Mouse (Mus musculus) megakaryocyte, embryonic 14.5 days (primary cell): ENCODE measurements around the gene Chrna1. TPM values are rescaled to one million over a fixed set of nuclear protein-coding genes. Genes with fewer than 3 reads are reported as not detected.

Source experiments
- H3K27me3 ChIP-seq: replicated peaks from 2 replicates; pipeline ENCODE3; 2012; ENCODE audit warnings: inconsistent platforms
- H3K36me3 ChIP-seq: replicated peaks from 2 replicates; pipeline ENCODE3; 2012; ENCODE audit warnings: low read length, inconsistent platforms, mixed read lengths
- H3K4me1 ChIP-seq: 2 replicates; pipeline ENCODE4 v1.6.1; 2012; ENCODE audit warnings: inconsistent platforms
- H3K4me3 ChIP-seq: replicated peaks from 2 replicates; pipeline ENCODE3; 2012; ENCODE audit warnings: moderate library complexity, mild to moderate bottlenecking, inconsistent platforms
- H3K9me3 ChIP-seq: 2 replicates; pipeline ENCODE4 v1.6.1; 2012; ENCODE audit warnings: inconsistent platforms
- FLI1 ChIP-seq: IDR thresholded peaks from 2 replicates; pipeline ENCODE4 v1.6.1; 2012; ENCODE audit warnings: low read length, inconsistent platforms, mixed read lengths
- GATA1 ChIP-seq: IDR thresholded peaks from 3 replicates; pipeline ENCODE4 v1.6.1; 2012; ENCODE audit warnings: mixed read lengths, low read length, inconsistent platforms, borderline replicate concordance
- polyA plus RNA-seq: library from polyadenylated mRNA; stranded (reverse); fragments of >175 nt; gene quantifications from 2 replicates; pipeline ENCODE4 v1.2.3, GENCODE M21; 2012; ENCODE audit warnings: low replicate concordance; ENCODE audit not compliant: insufficient read depth

Chrna1 gene
- polyA plus RNA-seq, 1 experiment: not detected

DNA sequence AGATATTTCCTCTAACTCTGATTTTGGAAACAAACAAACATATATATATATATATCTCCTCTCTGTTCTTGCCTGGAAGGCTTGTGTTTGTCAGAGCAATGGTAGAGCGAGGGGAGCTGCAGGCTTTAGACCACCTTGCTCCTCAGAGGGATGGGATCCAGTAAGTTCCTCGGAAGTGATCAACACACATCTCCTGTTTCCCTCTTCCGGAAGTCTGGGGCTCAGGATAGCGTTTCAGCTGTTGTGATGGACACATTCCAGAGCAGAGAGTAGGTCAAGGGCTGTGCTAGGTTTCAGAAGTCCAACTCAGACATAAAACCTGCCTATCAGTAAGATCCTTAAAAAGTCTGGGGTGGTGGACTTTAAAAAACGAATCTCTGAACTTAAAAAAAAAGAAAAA, 970 bp downstream of the Chrna1 start:
- TF ChIP-seq FLI1: no peak
- Histone ChIP-seq H3K9me3 (no peaks in the 10 kb centered on the region), H3K36me3 (no peaks in the 10 kb centered on the region), H3K27me3 (peaks cover 31% of the 10 kb centered on the region), H3K4me1 (peaks cover 22% of the 10 kb centered on the region), H3K4me3 (no peak overlapping the region)

DNA sequence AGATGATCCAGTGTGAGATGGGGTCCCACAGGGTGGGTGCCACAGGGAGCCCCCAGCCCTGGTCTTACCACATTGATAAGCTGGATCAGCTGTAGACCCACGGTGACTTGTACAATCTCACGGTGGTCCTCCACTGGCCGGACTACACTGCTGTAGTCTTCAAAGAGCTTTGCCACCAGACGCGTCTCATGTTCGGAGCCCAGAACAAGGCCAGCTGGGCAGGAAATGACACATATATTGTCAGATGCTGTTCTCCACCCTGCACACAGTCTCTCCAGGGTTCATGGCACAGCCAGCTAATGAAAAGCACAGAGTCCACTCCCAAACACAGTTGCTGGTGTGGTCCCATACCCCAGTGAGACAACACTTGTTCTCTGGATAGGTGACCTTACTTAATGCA, 5.7 kb downstream of the Chrna1 start:
- H3K9me3 ChIP-seq: no peaks in the 10 kb centered on the region
- H3K4me1 ChIP-seq: peaks cover 16% of the 10 kb centered on the region
- H3K4me3 ChIP-seq: no peak overlapping the region
- no peak for TF ChIP-seq FLI1
- TF ChIP-seq GATA1: no peak
- no peaks in the 10 kb centered on the region for H3K36me3 ChIP-seq
- peaks cover 35% of the 10 kb centered on the region for H3K27me3 ChIP-seq

DNA sequence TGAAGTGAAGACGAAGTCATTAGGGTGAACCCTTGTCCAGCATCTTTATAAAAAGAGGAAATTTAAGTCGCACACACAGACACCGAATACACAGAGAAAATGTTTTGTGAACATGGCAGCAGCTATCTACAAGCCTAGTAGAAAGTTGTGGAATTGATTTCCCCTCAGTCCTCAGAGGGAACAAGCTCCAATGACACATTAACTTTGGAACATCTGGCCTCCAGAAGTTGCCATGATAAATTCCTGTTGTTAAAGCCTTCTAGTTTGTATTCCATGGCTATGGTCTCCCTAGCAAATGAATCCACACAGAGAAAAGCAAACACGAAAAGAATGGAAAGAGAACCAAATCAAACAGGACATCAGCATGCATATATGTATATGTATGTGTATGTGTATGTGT, 6.6 kb downstream of the Chrna1 start:
- no peak for TF ChIP-seq FLI1
- no peak for TF ChIP-seq GATA1
- Histone ChIP-seq H3K4me1 (peaks cover 13% of the 10 kb centered on the region; the same call in 1 of the 2 replicates), H3K27me3 (peaks cover 37% of the 10 kb centered on the region), H3K36me3 (no peaks in the 10 kb centered on the region), H3K4me3 (no peak overlapping the region), H3K9me3 (no peaks in the 10 kb centered on the region)

DNA sequence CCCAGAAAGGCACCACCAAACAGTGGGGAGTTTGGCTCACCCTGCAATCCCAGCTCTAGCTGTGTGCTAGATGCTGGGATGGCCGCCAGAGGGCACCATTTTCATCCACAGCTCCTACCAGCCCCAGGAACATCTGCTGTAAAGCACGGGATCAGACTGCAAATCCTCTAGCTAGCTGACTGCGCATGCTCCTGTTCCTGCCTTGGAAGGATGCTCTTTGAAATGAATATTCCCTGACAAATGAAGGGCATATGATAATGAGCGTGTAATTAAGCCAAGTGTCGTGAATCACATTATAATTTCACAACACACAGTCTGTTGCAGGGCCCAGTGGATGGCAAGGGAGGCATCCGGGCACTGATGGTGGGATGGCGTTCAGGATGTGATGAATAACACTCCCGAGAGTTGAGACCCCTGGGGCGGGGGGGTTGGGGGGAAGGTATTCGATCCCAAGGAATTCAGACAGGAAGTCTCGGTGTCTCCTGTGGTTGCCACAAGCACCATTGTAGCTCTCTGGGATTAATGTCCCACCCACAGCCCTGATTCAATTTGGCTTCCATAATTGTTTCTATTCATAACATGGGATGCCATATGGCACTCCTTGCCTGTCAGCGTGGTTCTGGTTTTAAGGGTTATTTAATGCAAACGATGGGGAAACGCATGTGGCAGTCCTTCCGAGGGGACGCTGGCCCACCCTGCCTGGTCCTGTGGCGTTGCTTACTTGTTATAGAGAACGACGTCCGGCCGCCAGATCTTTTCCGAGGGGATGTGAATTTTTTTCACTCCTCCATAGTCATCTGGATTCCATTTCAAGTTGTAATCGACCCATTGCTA, 7.4 kb downstream of the Chrna1 start:
- Histone ChIP-seq H3K9me3 (no peaks in the 10 kb centered on the region), H3K4me3 (no peak overlapping the region), H3K27me3 (peaks cover 39% of the 10 kb centered on the region), H3K36me3 (no peaks in the 10 kb centered on the region), H3K4me1 (peaks cover 18% of the 10 kb centered on the region; the same call in 1 of the 2 replicates)
- no peak for TF ChIP-seq FLI1
- TF ChIP-seq GATA1: no peak

DNA sequence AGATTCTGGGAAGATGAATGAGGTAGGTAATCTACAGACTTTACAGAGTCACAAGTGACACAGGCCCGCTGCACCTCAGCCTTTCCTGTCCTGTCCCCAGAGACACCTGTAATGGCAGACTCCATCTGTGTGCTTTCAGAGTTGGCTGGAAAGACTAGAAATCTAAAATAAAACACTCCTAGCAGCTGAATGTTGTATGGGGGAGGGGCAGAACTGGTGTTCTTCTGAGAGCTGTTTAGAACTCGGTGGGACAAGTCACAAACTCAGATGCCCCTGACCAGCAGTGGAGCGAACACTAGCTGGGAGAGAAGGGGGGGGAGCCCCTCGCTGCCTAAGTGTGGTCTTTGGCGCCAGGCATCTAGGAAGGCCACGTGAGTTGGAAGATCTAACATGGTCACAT, 8.2 kb downstream of the Chrna1 start:
- H3K36me3 ChIP-seq: no peaks in the 10 kb centered on the region
- no peaks in the 10 kb centered on the region for H3K9me3 ChIP-seq
- H3K4me1 ChIP-seq: peaks cover 22% of the 10 kb centered on the region
- H3K4me3 ChIP-seq: no peak overlapping the region
- no peak for TF ChIP-seq FLI1
- no peak for TF ChIP-seq GATA1
- H3K27me3 ChIP-seq: peaks cover 36% of the 10 kb centered on the region

DNA sequence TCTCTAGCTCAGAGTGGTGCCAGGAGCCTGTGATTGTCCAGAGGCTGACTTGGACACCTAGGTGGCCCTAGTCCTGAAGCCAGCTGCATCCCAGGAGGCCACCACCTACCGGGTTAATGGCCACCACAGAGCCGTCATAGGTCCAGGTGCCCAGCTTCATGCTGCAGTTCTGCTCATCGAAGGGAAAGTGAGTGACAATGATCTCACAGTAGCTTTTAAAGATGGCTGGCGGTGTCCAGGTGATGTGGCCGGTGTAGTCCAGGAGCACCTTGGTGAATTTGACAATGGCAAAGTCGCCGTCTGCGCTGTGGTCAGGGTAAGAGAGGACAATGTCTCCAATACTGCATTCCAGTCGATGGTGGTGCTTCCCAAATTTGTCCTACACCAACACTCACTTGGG, 8.8 kb downstream of the Chrna1 start:
- Histone ChIP-seq H3K4me1 (peaks cover 26% of the 10 kb centered on the region), H3K4me3 (no peak overlapping the region), H3K9me3 (no peaks in the 10 kb centered on the region), H3K27me3 (peaks cover 33% of the 10 kb centered on the region), H3K36me3 (no peaks in the 10 kb centered on the region)
- no peak for TF ChIP-seq FLI1
- no peak for TF ChIP-seq GATA1

DNA sequence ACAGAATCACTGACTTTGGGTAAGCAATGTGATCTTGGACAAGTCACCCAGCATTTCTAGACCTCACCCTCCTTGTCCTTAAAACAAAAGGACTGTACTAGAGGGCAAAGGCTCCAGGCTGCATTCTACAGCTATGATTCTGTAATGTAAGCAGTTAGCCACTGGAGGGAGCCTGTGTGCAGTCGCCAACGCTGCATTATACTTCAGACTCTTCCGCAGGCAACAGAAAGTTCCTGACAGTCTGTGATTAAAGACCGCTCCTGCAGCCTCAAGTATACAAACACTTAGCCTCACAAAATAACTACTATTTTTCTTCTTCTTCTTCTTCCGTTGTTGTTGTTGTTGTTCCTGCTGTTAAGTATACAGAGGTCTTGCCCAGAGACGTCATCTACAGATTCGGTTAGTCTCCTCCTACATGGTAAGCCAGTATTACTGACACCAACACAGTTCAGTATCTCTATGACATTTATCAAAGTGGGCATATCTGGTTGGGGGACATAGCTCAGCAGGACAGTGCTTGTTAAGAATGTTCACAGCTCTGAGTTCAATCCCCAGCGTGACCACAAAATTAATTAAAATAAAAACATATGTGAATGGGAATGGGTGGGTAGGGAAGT, 13.0 kb downstream of the Chrna1 start:
- Histone ChIP-seq H3K4me1 (peaks cover 18% of the 10 kb centered on the region), H3K9me3 (no peaks in the 10 kb centered on the region), H3K36me3 (no peaks in the 10 kb centered on the region), H3K27me3 (peaks cover 23% of the 10 kb centered on the region), H3K4me3 (peak overlapping the region; percentile 84)
- no peak for TF ChIP-seq GATA1
- TF ChIP-seq FLI1: no peak

DNA sequence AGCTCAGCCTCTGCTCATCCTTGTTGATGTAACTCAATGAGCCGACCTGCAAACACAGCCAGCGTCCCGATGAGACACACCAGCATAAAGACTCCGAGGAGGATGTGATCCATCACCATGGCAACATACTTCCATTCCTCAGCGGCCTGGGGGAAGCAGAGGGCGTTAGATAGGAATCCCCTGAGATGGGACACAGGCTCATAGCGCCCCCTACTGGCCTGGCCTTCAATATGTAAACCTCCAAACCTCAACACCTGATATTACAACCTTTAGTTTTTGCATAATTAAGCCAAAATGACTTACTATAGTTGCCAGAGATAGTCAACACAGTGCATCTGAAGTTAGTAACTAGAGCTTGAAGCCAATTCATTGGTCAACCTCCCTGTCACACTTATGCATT, 14.0 kb downstream of the Chrna1 start:
- Histone ChIP-seq H3K4me1 (peaks cover 26% of the 10 kb centered on the region), H3K9me3 (no peaks in the 10 kb centered on the region), H3K27me3 (peaks cover 19% of the 10 kb centered on the region), H3K36me3 (no peaks in the 10 kb centered on the region), H3K4me3 (no peak overlapping the region)
- TF ChIP-seq GATA1: no peak
- no peak for TF ChIP-seq FLI1

DNA sequence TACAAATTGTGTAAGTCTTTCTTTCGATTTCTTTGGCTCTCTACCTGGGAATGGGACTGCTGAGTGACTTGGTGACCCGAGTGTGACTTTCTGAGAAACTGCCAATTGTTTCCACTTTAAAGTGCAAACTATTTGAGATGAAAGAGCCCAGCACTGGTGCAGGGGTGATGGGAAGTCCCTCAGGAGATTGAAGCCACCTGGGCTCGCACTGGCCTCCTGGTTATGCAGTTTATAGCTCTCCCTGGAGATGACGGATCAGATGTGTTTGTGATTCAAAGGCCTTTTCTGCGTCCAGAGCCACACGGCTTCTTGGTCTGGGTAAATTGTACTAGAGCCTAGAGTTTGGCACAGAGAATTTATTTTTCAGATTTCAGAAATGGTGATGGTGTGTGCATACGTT, 16.4 kb downstream of the Chrna1 start:
- H3K36me3 ChIP-seq: no peaks in the 10 kb centered on the region
- peaks cover 14% of the 10 kb centered on the region for H3K9me3 ChIP-seq
- no peak overlapping the region for H3K4me3 ChIP-seq
- peaks cover 10% of the 10 kb centered on the region for H3K27me3 ChIP-seq
- peaks cover 26% of the 10 kb centered on the region for H3K4me1 ChIP-seq
- TF ChIP-seq FLI1 (no peak), GATA1 (no peak)

DNA sequence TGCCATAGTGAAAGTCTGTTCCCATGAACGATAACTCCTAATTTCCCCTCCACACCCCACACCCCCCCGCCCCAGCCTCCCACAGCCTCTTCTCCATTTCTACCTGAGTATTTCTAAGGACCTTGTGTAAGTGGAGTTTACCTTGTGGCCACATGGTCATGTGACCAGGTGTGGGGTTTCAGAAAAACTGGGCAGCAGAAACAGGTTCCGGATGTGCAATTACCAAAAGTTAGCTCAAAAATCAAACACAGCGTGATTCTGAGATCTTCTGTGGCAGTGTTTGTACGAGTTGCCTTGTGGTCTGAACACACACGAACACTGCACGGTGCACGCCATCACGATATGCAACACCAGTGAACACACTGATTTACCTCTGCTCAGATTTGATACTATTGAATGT, 17.5 kb downstream of the Chrna1 start:
- Histone ChIP-seq H3K4me1 (peaks cover 21% of the 10 kb centered on the region), H3K27me3 (peaks cover 2% of the 10 kb centered on the region), H3K9me3 (peaks cover 14% of the 10 kb centered on the region), H3K4me3 (no peak overlapping the region), H3K36me3 (no peaks in the 10 kb centered on the region)
- no peak for TF ChIP-seq FLI1
- no peak for TF ChIP-seq GATA1
